Mouse (Mus musculus): Measurements from ENCODE around the gene Nedd9.

- TF ChIP-seq CTCF (IDR thresholded peaks at IDR 0.05) (no peak), POLR2A (IDR thresholded peaks at IDR 0.05; ENCODE audit: insufficient read depth, low read depth, low read length) (no peak), EP300 (IDR thresholded peaks at IDR 0.05; ENCODE audit: insufficient read depth, low read depth, low read length) (no peak)
Observed at GRCm38 (mm10) chr13:41514918-41515317, 27.8 kb upstream of the Nedd9 start.
